In genomic region chr1:133069275-133070120, GRCm38 (mm10) we compare ENCODE assay signal across 9 mouse cellular contexts. TPM values are rescaled to one million over a fixed set of nuclear protein-coding genes. Genes with fewer than 3 reads are reported as not detected.
A peak's percentile ranks its signal among the peaks of the same experiment; 100 is the strongest.
DNase-seq lines count a peak whose midpoint lies in the region; ATAC-seq and TF ChIP-seq lines count a peak whose summit lies in the region.
"Had no signal": no experiment of that assay in that cellular context is flagged by ENCODE, and none has a peak within 500 bp of the region (broad histone marks: within the 10 kb centered on the region; RNA-seq: fewer than 3 reads in every experiment).

No protein-coding gene starts in this region.

- ATAC-seq in lung, embryonic 14.5 days (ENCODE audit: insufficient read depth): no peak
- ATAC-seq in embryonic facial prominence, embryonic 13.5 days (ENCODE audit: insufficient number of reproducible peaks, insufficient read depth, low FRiP score, low TSS enrichment, low read depth): no peak
- no peak for ATAC-seq in heart, embryonic 16.5 days (replicated peaks; ENCODE audit: extremely low read depth, insufficient read depth, low FRiP score)
- no peak for ATAC-seq in liver, embryonic 15.5 days (ENCODE audit: insufficient read depth)
- ATAC-seq: Patski had no signal

- 0 out of 2 replicates have a peak, but pooled peaks cover 3% of the 10 kb centered on the region for H3K36me3 ChIP-seq in lung, embryonic 14.5 days (ENCODE audit: insufficient read depth)
- peaks cover 31% of the 10 kb centered on the region for H3K36me3 ChIP-seq in embryonic facial prominence, embryonic 13.5 days
- peaks cover 4% of the 10 kb centered on the region for H3K36me3 ChIP-seq in heart, embryonic 16.5 days (ENCODE audit: control insufficient read depth, insufficient read depth)
- H3K36me3 ChIP-seq in liver, embryonic 15.5 days (replicated peaks): 0 out of 2 replicates have a peak, but pooled peaks cover 5% of the 10 kb centered on the region

- H3K9ac ChIP-seq in lung, embryonic 14.5 days: no peak overlapping the region
- H3K9ac ChIP-seq in embryonic facial prominence, embryonic 13.5 days: 0 out of 2 replicates have a peak overlapping the region, but pooled peaks have one; percentile 27
- H3K9ac ChIP-seq in heart, embryonic 16.5 days (ENCODE audit: low read length): peak overlapping the region; percentile 74
- no peak overlapping the region for H3K9ac ChIP-seq in liver, embryonic 15.5 days

- 69% methylated on average over 12 of the region's 12 CpGs for WGBS in lung, embryonic 14.5 days
- 47% methylated on average over 12 of the region's 12 CpGs for WGBS in lung, adult 2 months
- 77% methylated on average over 12 of the region's 12 CpGs for WGBS in embryonic facial prominence, embryonic 13.5 days
- WGBS in heart, embryonic 16.5 days: 51% methylated on average over 12 of the region's 12 CpGs
- WGBS in liver, embryonic 15.5 days (ENCODE audit: insufficient replicate concordance): 56% methylated on average over 12 of the region's 12 CpGs

- no peak for TF ChIP-seq POLR2A in lung, adult 2 months (IDR thresholded peaks at IDR 0.05; ENCODE audit: borderline replicate concordance, extremely low read depth, low read depth, low read length)

- no peak for TF ChIP-seq CTCF in lung, embryonic 14.5 days (IDR thresholded peaks at IDR 0.05; ENCODE audit: low read depth)
- no peak for TF ChIP-seq CTCF in lung, adult 2 months (IDR thresholded peaks at IDR 0.05; ENCODE audit: insufficient read depth, low read length)

- H3K4me3 ChIP-seq in lung, embryonic 14.5 days (ENCODE audit: low read depth, low read length): no peak overlapping the region
- H3K4me3 ChIP-seq in lung, adult 2 months (replicated peaks; ENCODE audit: extremely low read depth, low read depth, low read length): no peak overlapping the region
- no peak overlapping the region for H3K4me3 ChIP-seq in embryonic facial prominence, embryonic 13.5 days
- H3K4me3 ChIP-seq in heart, embryonic 16.5 days (ENCODE audit: low read length): peak overlapping the region; percentile 50
- no peak overlapping the region for H3K4me3 ChIP-seq in liver, embryonic 15.5 days (replicated peaks)

- no peak for DNase-seq in lung, embryonic 14.5 days
- no peak for DNase-seq in lung, adult 2 months
- DNase-seq in c-Kit-positive CD71-positive TER-119-positive erythroid progenitor cells, embryonic 14.5 days (ENCODE audit: low spot score): no peak
- DNase-seq in testis, postnatal 10 days (ENCODE audit: low spot score): no peak
- no peak for DNase-seq in testis, postnatal 14 days (ENCODE audit: low spot score)

- H3K27ac ChIP-seq in lung, embryonic 14.5 days (ENCODE audit: low read depth): peak overlapping the region; percentile 79
- H3K27ac ChIP-seq in embryonic facial prominence, embryonic 13.5 days: peak overlapping the region; percentile 65
- peak overlapping the region; percentile 96 for H3K27ac ChIP-seq in heart, embryonic 16.5 days (ENCODE audit: low read length)
- H3K27ac ChIP-seq in liver, embryonic 15.5 days (replicated peaks): peak overlapping the region; percentile 38; the same call in 1 of the 2 replicates

- H3K27me3 ChIP-seq in lung, embryonic 14.5 days (ENCODE audit: insufficient read depth, low read length): no peaks in the 10 kb centered on the region
- no peaks in the 10 kb centered on the region for H3K27me3 ChIP-seq in embryonic facial prominence, embryonic 13.5 days
- H3K27me3 ChIP-seq in heart, embryonic 16.5 days (ENCODE audit: control insufficient read depth, insufficient read depth, low read length): no peaks in the 10 kb centered on the region
- peaks cover 17% of the 10 kb centered on the region for H3K27me3 ChIP-seq in liver, embryonic 15.5 days
- H3K27me3 ChIP-seq: Patski had no signal

- H3K9me3 ChIP-seq in lung, embryonic 14.5 days (ENCODE audit: low read depth, low read length): no peaks in the 10 kb centered on the region
- H3K9me3 ChIP-seq in embryonic facial prominence, embryonic 13.5 days: no peaks in the 10 kb centered on the region
- H3K9me3 ChIP-seq in heart, embryonic 16.5 days (replicated peaks; ENCODE audit: control insufficient read depth, low read length): no peaks in the 10 kb centered on the region
- H3K9me3 ChIP-seq in liver, embryonic 15.5 days (replicated peaks): no peaks in the 10 kb centered on the region

- H3K4me2 ChIP-seq in lung, embryonic 14.5 days: no peak overlapping the region
- H3K4me2 ChIP-seq in embryonic facial prominence, embryonic 13.5 days: no peak overlapping the region
- H3K4me2 ChIP-seq in heart, embryonic 16.5 days (ENCODE audit: low read depth, low read length): peak overlapping the region; percentile 58
- no peak overlapping the region for H3K4me2 ChIP-seq in liver, embryonic 15.5 days

- peaks cover 14% of the 10 kb centered on the region; the same call in 1 of the 2 replicates for H3K4me1 ChIP-seq in lung, embryonic 14.5 days (ENCODE audit: insufficient read depth)
- peaks cover 23% of the 10 kb centered on the region for H3K4me1 ChIP-seq in lung, adult 2 months (ENCODE audit: control insufficient read depth, insufficient read depth, low read length)
- peaks cover 26% of the 10 kb centered on the region for H3K4me1 ChIP-seq in embryonic facial prominence, embryonic 13.5 days
- peaks cover 49% of the 10 kb centered on the region for H3K4me1 ChIP-seq in heart, embryonic 16.5 days (ENCODE audit: control insufficient read depth, insufficient read depth, low read length)
- H3K4me1 ChIP-seq in liver, embryonic 15.5 days (replicated peaks): peaks cover 20% of the 10 kb centered on the region; the same call in 1 of the 2 replicates

RNA-seq across cellular contexts. Expression of gene Pik3c2b, which starts 24.0 kb away (rescaled TPM):
- polyA plus RNA-seq in lung, embryonic 14.5 days (2014; fragmentation: Nextera tagmentation; extraction: Ambion mirVana): 7.1 TPM in 2 replicates
- polyA plus RNA-seq in lung, adult 2 months (2012; rRNA removed): 10.1 and 11.9 TPM in 2 replicates
- 7.4 and 7.9 TPM in 2 replicates for polyA plus RNA-seq in embryonic facial prominence, embryonic 13.5 days (2015; fragmentation: Nextera tagmentation; extraction: Ambion mirVana)
- polyA plus RNA-seq in heart, embryonic 16.5 days (2015; fragmentation: Nextera tagmentation; extraction: Ambion mirVana): 9.5 and 10.1 TPM in 2 replicates
- polyA plus RNA-seq in liver, embryonic 15.5 days (2015; fragmentation: Nextera tagmentation; extraction: Ambion mirVana): 0.77 TPM in 2 replicates

RNA-seq across cellular contexts. Expression of gene Mdm4, which starts 39.1 kb away (rescaled TPM):
- 43.4 and 49.5 TPM in 2 replicates for polyA plus RNA-seq in lung, embryonic 14.5 days (2014; fragmentation: Nextera tagmentation; extraction: Ambion mirVana)
- polyA plus RNA-seq in lung, adult 2 months (2012; rRNA removed): 28.8 and 45.9 TPM in 2 replicates
- polyA plus RNA-seq in embryonic facial prominence, embryonic 13.5 days (2015; fragmentation: Nextera tagmentation; extraction: Ambion mirVana): 41.9 and 46.5 TPM in 2 replicates
- 20.7 and 25.6 TPM in 2 replicates for polyA plus RNA-seq in heart, embryonic 16.5 days (2015; fragmentation: Nextera tagmentation; extraction: Ambion mirVana)
- 14.1 and 15.7 TPM in 2 replicates for polyA plus RNA-seq in liver, embryonic 15.5 days (2015; fragmentation: Nextera tagmentation; extraction: Ambion mirVana)

Comparison
In these comparisons a context has a peak if more than half of its experiments do, and no peak if none do; other contexts are left out.
1. H3K27ac ChIP-seq: peak in every context shown above with its lines; median percentile 96 in heart, embryonic 16.5 days; 79 in lung, embryonic 14.5 days; 65 in embryonic facial prominence, embryonic 13.5 days; 38 in liver, embryonic 15.5 days.
2. H3K9ac ChIP-seq: peak in embryonic facial prominence, embryonic 13.5 days (single experiment) and heart, embryonic 16.5 days (single experiment); none in lung, embryonic 14.5 days (single experiment) and liver, embryonic 15.5 days (single experiment).